Mouse (Mus musculus): ENCODE measurements at regions not wholly inside any gene's neighbourhood (a gene's known extent, or its start where the extent isn't known, plus 50 kb on each side); places are given as distances from the start of the nearest gene placed in this dataset.

GRCm38 (mm10) chr2:72746476-72747215, 233.6 kb downstream of the Sp3 start:
- TF ChIP-seq POLR2A (IDR thresholded peaks at IDR 0.05; ENCODE audit: borderline replicate concordance, insufficient read depth, low read length) (no peak), CTCF (IDR thresholded peaks at IDR 0.05; ENCODE audit: borderline replicate concordance, insufficient read depth, low read depth, low read length) (no peak)
